Mouse (Mus musculus) kidney, adult 10 weeks (tissue): ENCODE data around the gene Qrich2. TPM values are rescaled to one million over a fixed set of nuclear protein-coding genes. Genes with fewer than 3 reads are reported as not detected.

Source experiments
- polyA plus RNA-seq: library from polyadenylated mRNA; stranded (reverse); fragments of 350-450 nt; fragmentation: Illumina TruSeq; extraction: RNeasy Lipid Tissue Mini Kit (QIAGEN cat#74804); gene quantifications from one replicate; pipeline ENCODE4 v1.2.3, GENCODE M21; 2014; ENCODE audit warnings: low read depth, low replicate concordance

The Qrich2 gene
- polyA plus RNA-seq, result not detected

DNA sequence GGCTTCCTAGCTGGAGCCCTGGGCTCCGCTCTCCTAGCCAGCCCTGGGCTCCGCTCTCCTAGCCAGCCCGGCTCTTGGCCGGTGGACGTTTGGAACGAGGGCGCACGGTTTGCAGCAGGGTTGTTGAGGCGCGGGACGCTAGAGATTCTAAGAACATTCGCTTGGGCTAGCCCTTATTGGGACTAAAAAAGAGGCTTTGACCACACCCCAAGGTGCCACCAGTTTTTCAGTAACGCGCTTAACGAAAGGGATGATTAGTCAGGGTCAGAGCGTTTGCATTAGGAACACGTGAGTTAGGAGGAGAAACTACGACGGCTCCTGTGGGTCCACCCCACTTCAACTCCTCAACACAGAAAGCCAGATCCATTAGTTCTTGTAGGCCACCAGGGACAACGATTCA, at the start of gene Qrich2:
Qrich2 (minus strand) TSS at position 101 of the 400 bp plus-strand sequence.

DNA sequence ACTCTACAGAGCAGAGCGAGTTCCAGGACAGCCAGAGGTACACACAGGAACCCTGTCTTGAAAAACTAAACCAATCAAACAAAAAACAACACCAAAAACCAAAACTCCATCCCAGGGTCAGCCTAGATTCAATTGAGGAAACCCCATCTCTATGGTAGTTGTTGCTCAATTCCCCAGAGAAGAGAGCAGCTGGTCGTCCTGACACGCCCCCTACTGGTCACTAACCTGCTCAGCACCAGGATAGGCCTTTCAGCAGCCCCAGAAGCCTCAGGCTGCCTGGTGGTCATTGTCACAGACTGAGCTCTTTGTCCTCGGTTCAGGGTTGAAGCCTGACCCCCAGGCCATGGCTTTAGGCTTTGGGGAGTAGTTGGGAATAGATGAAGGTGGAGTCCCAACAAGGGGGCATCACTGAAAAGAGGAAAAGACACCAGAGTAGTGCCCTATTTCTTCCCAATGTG, 27.8 kb upstream of the Qrich2 start, which contains the start of gene Prpsap1:
Prpsap1 (minus strand) TSS at position 408 of the 458 bp plus-strand sequence.

GRCm38 (mm10) chr11:116433356-116434286, 32.4 kb downstream of the Qrich2 start, which contains the start of gene Ubald2:
Ubald2 (plus strand) TSS chr11:116434094.

GRCm38 (mm10) chr11:116412904-116413630, 53.0 kb downstream of the Qrich2 start, which contains the start of gene Rnf157:
Rnf157 (minus strand) TSS chr11:116413032.

Other genes with a start within 250 kb of the Qrich2 start
- not detected for gene Evpl, start 228.2 kb downstream of the Qrich2 start, polyA plus RNA-seq
- 7.7 TPM for gene Srp68, start 192.0 kb downstream of the Qrich2 start, polyA plus RNA-seq
- not detected for gene Galr2, start 185.3 kb downstream of the Qrich2 start, polyA plus RNA-seq
- 7.0 TPM for gene Exoc7, start 159.0 kb downstream of the Qrich2 start, polyA plus RNA-seq
- not detected for gene Foxj1, start 130.8 kb downstream of the Qrich2 start, polyA plus RNA-seq
- gene Rnf157, start 53.2 kb downstream of the Qrich2 start, polyA plus RNA-seq, result 0.36 TPM
- gene Ubald2, start 32.1 kb downstream of the Qrich2 start, polyA plus RNA-seq, result 2.3 TPM
- 17.9 TPM for gene Prpsap1, start 28.0 kb upstream of the Qrich2 start, polyA plus RNA-seq
- gene Sphk1, start 64.7 kb upstream of the Qrich2 start, polyA plus RNA-seq, result 0.77 TPM
- 1.1 TPM for gene Ube2o, start 115.2 kb upstream of the Qrich2 start, polyA plus RNA-seq
- not detected for gene Aanat, start 120.2 kb upstream of the Qrich2 start, polyA plus RNA-seq
- gene Rhbdf2, start 160.8 kb upstream of the Qrich2 start, polyA plus RNA-seq, result 0.20 TPM
- gene Prcd, start 187.3 kb upstream of the Qrich2 start, polyA plus RNA-seq, result not detected
- 0.24 TPM for gene Cygb, start 188.1 kb upstream of the Qrich2 start, polyA plus RNA-seq